Mouse (Mus musculus): ENCODE results near the gene Pdcd4.

GRCm38 (mm10) chr19:53933050-53933449, 41.0 kb downstream of the Pdcd4 start:
- TF ChIP-seq POLR2A (IDR thresholded peaks at IDR 0.05; ENCODE audit: borderline replicate concordance, extremely low read depth, low read depth, low read length) (no peak), CTCF (IDR thresholded peaks at IDR 0.05; ENCODE audit: insufficient read depth, low read length) (no peak)
